Mouse (Mus musculus): Measurements from ENCODE around the gene Lsp1.

DNA sequence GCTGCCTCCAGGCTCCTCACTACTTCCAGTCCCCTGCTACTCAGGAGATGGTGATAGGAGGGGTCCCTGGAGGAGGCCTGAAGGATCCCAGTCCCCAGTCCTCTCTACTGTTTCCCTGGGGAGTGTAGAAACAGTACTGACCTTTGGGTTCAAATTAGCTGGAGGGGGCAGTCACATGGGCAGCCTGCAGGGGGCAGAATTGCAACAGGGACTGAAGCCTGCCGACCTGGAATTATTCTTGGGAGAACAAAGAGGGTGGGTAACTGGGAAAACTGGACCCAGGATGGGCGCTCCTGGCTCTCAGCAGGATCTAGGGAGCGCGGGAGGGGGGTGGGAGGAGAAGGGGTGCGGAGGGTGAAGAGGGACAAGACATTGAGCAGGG is 20.6 kb downstream of the Lsp1 start:
- TF ChIP-seq POLR2A (IDR thresholded peaks at IDR 0.05; ENCODE audit: low read depth, low read length) (no peak), CTCF (IDR thresholded peaks at IDR 0.05; ENCODE audit: extremely low read depth, insufficient read length, insufficient replicate concordance, low read depth, low read length) (peak; percentile 59; the same call in 1 of the 2 replicates)

Data from small intestine, adult 2 months (tissue).